Mouse (Mus musculus) lung, embryonic 15.5 days (tissue): ENCODE data around the gene Tmem115. TPM values are rescaled to one million over a fixed set of nuclear protein-coding genes. Genes with fewer than 3 reads are reported as not detected.

Experiments used
- ATAC-seq: fragments of 200-750 bp; cut with Nextera tagmentation; 2 replicates; pipeline ENCODE4 v1.8.0; 2017; ENCODE audit warnings: moderate number of reproducible peaks, borderline replicate concordance; ENCODE audit not compliant: low FRiP score, low TSS enrichment; ENCODE audit errors: extremely low read depth
- H3K27ac ChIP-seq: fragments of 300-500 bp; sonication (generic); 2 replicates; pipeline ENCODE4 v1.5.1; 2015; ENCODE audit warnings: moderate library complexity, mild to moderate bottlenecking, inconsistent platforms
- H3K27me3 ChIP-seq: fragments of 300-500 bp; sonication (generic); 2 replicates; pipeline ENCODE4 v1.6.1; 2015; ENCODE audit warnings: inconsistent platforms
- H3K36me3 ChIP-seq: fragments of 300-500 bp; sonication (generic); 2 replicates; pipeline ENCODE4 v1.6.1; 2015; ENCODE audit warnings: inconsistent platforms
- H3K4me1 ChIP-seq: fragments of 300-500 bp; sonication (generic); 2 replicates; pipeline ENCODE4 v1.6.1; 2015; ENCODE audit warnings: inconsistent platforms
- H3K4me2 ChIP-seq: fragments of 300-500 bp; sonication (generic); 2 replicates; pipeline ENCODE4 v1.6.1; 2015; ENCODE audit warnings: inconsistent platforms, mild to moderate bottlenecking, moderate library complexity
- H3K4me3 ChIP-seq: fragments of 300-500 bp; sonication (generic); 2 replicates; pipeline ENCODE4 v1.5.1; 2015; ENCODE audit warnings: mild to moderate bottlenecking, inconsistent platforms
- H3K9ac ChIP-seq: fragments of 300-500 bp; sonication (generic); 2 replicates; pipeline ENCODE4 v1.6.1; 2015; ENCODE audit warnings: inconsistent platforms
- H3K9me3 ChIP-seq: fragments of 300-500 bp; sonication (generic); 2 replicates; pipeline ENCODE4 v1.6.1; 2016; ENCODE audit warnings: inconsistent platforms
- WGBS: fragments of 180-500 bp; shearing (Covaris S2); methylation state at CpG from one replicate; pipeline ENCODE4 v1.1.7; 2015; 5-methylcytosine and 5-hydroxymethylcytosine counted together
- polyA plus RNA-seq: library from polyadenylated mRNA; unstranded; fragments of >200 nt; fragmentation: Nextera tagmentation; extraction: Ambion mirVana; gene quantifications from 2 replicates; pipeline ENCODE4 v1.2.1, GENCODE M21; 2015

Gene Tmem115
- polyA plus RNA-seq, 1 experiment from 2014 or later = 39.7 TPM

- no peak for ATAC-seq
- WGBS = 80% methylated on average over 12 of the region's 12 CpGs
Observed at GRCm38 (mm10) chr9:107502131-107502846, 31.5 kb upstream of the Tmem115 start.

DNA sequence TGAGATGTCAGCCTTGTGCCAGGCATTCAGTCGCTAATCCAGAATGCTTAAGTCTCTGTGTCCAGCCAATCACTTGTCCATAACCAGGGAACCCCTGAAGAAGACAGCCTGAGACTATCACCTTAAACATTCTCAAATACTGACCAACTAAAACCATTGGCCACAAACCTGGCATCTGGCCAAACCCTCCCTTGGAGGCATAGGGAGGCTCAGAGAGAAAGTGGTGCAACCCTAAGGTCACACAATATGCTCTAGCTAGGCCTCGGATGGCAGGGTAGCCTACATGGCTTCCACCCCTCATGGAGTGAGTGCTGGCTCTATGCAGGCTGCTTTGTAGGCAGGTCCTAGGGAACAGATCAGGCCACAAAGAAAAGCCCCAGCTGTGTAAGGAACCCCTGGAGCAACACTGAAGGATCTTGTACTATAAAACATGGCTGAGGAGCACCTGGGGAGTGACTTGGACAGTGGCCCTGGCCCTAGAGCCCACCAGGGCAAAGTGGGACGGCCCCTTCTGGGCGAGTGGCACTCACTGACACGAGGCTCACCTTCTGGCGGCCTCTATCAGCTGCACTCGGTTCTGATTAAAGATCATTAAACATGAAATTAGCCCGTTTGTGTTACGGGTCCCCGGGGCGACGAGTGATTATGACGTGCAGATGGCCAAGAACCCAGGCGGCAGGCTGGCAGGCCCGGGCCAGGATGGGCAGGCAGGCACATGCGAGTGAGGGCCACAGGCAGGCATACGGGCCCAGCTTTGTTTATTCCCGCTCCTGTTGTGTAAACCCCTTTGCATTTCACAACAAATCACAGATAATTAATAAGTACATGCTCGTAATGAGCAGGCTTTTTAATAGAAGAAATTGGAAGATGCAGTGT lies 28.8 kb upstream of the Tmem115 start:
- no peak overlapping the region for H3K9ac ChIP-seq
- 68% methylated on average over 19 of the region's 19 CpGs for WGBS

More at GRCm38 (mm10) chr9:107502131-107502846, 31.5 kb upstream of the Tmem115 start:
- H3K9ac ChIP-seq = no peak overlapping the region
- no peak overlapping the region for H3K4me3 ChIP-seq
- no peak overlapping the region for H3K27ac ChIP-seq
- H3K4me2 ChIP-seq = no peak overlapping the region
- H3K9me3 ChIP-seq = no peaks in the 10 kb centered on the region
- no peaks in the 10 kb centered on the region for H3K4me1 ChIP-seq
- H3K36me3 ChIP-seq = no peaks in the 10 kb centered on the region
- H3K27me3 ChIP-seq = no peaks in the 10 kb centered on the region

GRCm38 (mm10) chr9:107508266-107508665 lies 25.5 kb upstream of the Tmem115 start:
- Histone ChIP-seq H3K9ac (no peak overlapping the region), H3K4me1 (no peaks in the 10 kb centered on the region), H3K9me3 (no peaks in the 10 kb centered on the region), H3K27ac (no peak overlapping the region), H3K4me2 (no peak overlapping the region), H3K4me3 (no peak overlapping the region), H3K27me3 (0 out of 2 replicates have a peak, but pooled peaks cover 5% of the 10 kb centered on the region), H3K36me3 (no peaks in the 10 kb centered on the region)
- ATAC-seq = no peak
- 54% methylated on average over 10 of the region's 10 CpGs for WGBS

More for the DNA sequence above, 28.8 kb upstream of the Tmem115 start:
- H3K27me3 ChIP-seq = 0 out of 2 replicates have a peak, but pooled peaks cover 5% of the 10 kb centered on the region
- H3K36me3 ChIP-seq = no peaks in the 10 kb centered on the region
- H3K9me3 ChIP-seq = no peaks in the 10 kb centered on the region
- H3K4me1 ChIP-seq = no peaks in the 10 kb centered on the region
- ATAC-seq = no peak
- H3K4me3 ChIP-seq = no peak overlapping the region
- no peak overlapping the region for H3K4me2 ChIP-seq
- H3K27ac ChIP-seq = no peak overlapping the region

DNA sequence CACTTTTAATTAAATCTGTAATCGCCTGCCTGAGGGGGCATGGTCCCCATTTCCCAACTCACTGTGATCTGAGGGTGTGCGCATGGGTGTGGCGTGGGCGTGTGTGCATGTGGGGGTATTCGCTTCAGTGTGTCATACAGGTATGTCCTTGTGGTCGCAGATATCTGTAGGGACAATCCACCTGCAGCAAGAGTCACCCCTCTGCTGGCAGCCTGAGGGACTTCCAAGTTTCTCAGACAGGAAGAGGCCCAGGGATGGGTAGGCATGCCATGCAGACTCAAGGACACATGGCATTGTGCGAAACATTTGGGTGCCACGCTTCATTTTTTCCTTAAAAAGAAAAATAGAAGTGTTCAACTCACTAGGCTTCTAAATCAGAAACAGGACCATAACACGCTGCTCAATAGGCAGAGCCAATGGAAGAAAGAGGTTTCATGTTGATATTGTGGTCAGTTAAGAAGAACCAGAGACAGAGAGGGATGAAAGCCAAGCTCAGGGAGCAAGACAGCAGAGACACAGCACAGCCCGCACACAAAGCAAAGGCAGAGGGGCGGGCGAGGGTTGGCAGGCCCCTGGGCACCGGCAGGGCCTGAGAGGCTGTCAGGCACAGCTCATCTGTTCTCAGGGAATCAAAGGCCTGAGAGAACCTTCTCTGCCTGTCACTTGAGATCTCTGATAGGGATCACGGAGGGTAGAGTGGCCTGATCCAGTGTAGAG lies 23.2 kb upstream of the Tmem115 start:
- no peak overlapping the region for H3K27ac ChIP-seq
- 74% methylated on average over 14 of the region's 14 CpGs for WGBS
- 0 out of 2 replicates have a peak, but pooled peaks cover 5% of the 10 kb centered on the region for H3K27me3 ChIP-seq
- H3K9ac ChIP-seq = no peak overlapping the region
- no peak overlapping the region for H3K4me2 ChIP-seq
- H3K9me3 ChIP-seq = no peaks in the 10 kb centered on the region
- no peak overlapping the region for H3K4me3 ChIP-seq
- H3K4me1 ChIP-seq = no peaks in the 10 kb centered on the region
- ATAC-seq = no peak
- H3K36me3 ChIP-seq = no peaks in the 10 kb centered on the region

DNA sequence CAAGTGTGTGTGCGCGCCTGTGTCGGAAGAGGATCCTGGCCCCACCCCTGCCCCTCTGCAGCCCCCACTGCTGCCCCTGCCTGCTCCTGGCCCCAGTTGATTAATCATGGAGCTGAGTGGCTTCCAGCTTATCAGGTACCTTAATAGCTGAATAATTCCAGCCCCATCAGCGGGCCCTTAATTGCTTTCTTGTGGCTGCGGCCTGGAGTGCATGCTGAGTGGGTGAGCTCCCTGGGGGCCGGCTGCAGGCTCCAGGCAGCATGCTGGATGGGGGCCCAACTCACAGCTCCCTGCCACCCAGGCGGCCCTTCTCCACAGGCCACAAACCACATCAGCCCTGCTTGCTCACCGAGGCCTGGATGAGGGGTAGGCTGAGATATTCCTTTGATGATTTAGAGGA lies 22.3 kb upstream of the Tmem115 start:
- 38% methylated on average over 8 of the region's 8 CpGs for WGBS
- Histone ChIP-seq H3K4me2 (no peak overlapping the region), H3K36me3 (no peaks in the 10 kb centered on the region), H3K9me3 (no peaks in the 10 kb centered on the region), H3K27ac (no peak overlapping the region), H3K4me1 (no peaks in the 10 kb centered on the region), H3K9ac (no peak overlapping the region), H3K27me3 (0 out of 2 replicates have a peak, but pooled peaks cover 5% of the 10 kb centered on the region), H3K4me3 (no peak overlapping the region)
- no peak for ATAC-seq

- H3K27me3 ChIP-seq = 0 out of 2 replicates have a peak, but pooled peaks cover 5% of the 10 kb centered on the region
- no peaks in the 10 kb centered on the region for H3K36me3 ChIP-seq
- 74% methylated on average over 16 of the region's 16 CpGs for WGBS
- H3K4me2 ChIP-seq = no peak overlapping the region
- H3K9ac ChIP-seq = no peak overlapping the region
- no peaks in the 10 kb centered on the region for H3K4me1 ChIP-seq
- no peaks in the 10 kb centered on the region for H3K9me3 ChIP-seq
- ATAC-seq = no peak
- H3K4me3 ChIP-seq = no peak overlapping the region
- H3K27ac ChIP-seq = no peak overlapping the region
Observed at GRCm38 (mm10) chr9:107512326-107512725, 21.4 kb upstream of the Tmem115 start.

DNA sequence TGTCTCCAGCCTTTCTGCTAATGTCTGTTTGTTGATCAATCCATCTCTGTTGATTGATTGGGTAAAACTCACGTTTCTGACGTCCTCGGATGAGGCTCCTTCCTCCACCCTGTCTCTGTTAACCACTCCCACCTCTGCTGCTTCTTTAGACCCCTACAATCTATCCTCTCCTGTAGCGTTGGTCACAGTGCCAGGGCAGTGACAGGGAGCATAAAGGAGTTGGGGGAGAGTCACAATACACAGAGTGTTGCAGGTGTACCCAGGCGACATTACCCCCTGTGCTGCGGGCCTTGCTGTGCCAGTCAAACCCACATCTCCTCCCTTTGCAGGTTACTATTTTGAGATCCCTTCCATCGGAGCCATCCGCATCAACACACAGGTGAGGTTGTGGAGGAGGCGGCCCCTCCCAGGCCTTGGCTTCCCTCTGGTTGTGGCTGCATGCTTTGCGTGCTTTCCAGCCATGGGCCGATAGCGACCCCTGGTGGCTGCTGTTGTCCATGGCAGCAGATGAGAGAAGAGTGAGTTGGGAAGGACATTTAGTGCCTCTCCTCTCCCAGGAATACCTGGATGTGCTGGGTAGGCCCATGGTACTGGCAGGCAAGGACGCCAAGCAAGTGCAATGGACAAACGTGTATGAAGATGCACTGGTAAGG lies 19.3 kb upstream of the Tmem115 start:
- Histone ChIP-seq H3K9ac (no peak overlapping the region), H3K36me3 (no peaks in the 10 kb centered on the region), H3K27me3 (peaks cover 2% of the 10 kb centered on the region; the same call in 1 of the 2 replicates), H3K9me3 (no peaks in the 10 kb centered on the region), H3K4me1 (no peaks in the 10 kb centered on the region), H3K4me2 (no peak overlapping the region), H3K4me3 (no peak overlapping the region), H3K27ac (no peak overlapping the region)
- 10% methylated on average over 14 of the region's 14 CpGs for WGBS
- no peak for ATAC-seq

DNA sequence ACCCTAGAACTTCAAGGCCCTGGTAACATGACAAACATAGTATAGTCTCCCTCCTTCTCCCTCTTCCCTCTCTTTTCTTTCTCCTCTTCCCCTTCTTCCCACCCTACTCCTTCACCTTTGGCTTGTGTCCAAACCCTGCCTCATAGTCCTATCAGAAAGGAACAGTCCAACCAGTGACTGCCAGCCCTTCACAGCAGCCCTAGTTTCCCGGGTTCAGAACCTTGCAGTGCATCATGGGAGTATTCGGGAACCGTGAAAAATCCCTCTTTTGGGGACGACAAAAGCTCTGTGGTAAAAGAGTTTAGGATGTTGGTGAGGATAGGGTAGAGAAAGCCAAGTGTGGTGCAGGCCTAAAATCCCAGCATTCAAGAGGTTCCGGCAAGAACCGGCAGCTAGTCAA lies 13.4 kb upstream of the Tmem115 start:
- 65% methylated on average over 6 of the region's 6 CpGs for WGBS
- peaks cover 9% of the 10 kb centered on the region for H3K4me1 ChIP-seq
- H3K4me2 ChIP-seq = no peak overlapping the region
- no peak overlapping the region for H3K9ac ChIP-seq
- no peak overlapping the region for H3K27ac ChIP-seq
- no peaks in the 10 kb centered on the region for H3K9me3 ChIP-seq
- no peak overlapping the region for H3K4me3 ChIP-seq
- peaks cover 3% of the 10 kb centered on the region; the same call in 1 of the 2 replicates for H3K27me3 ChIP-seq
- no peak for ATAC-seq
- no peaks in the 10 kb centered on the region for H3K36me3 ChIP-seq

DNA sequence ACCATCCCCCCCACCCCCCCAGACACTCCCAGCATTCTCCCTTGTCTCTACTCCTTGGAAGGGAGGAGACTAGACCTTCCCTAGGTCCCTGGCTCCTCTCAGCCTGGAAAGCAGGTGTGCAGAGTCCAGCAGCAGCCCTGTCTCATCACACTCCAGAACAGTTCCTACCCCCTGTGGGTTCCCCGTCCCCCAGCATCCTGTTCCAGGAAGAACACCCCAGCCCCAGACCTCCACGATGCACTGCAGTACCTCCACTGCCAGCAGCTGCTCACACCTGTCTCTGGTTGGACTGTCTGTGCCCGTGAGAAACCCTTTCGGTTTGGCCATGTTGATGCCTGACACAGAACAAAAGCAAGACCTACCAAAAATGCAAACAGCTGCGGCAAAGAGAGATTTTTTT lies 12.6 kb upstream of the Tmem115 start:
- no peaks in the 10 kb centered on the region for H3K36me3 ChIP-seq
- no peak for ATAC-seq
- peak overlapping the region; percentile 52; the same call in 1 of the 2 replicates for H3K4me2 ChIP-seq
- H3K4me3 ChIP-seq = no peak overlapping the region
- no peak overlapping the region for H3K9ac ChIP-seq
- H3K4me1 ChIP-seq = peaks cover 10% of the 10 kb centered on the region
- H3K27me3 ChIP-seq = peaks cover 12% of the 10 kb centered on the region
- H3K9me3 ChIP-seq = no peaks in the 10 kb centered on the region
- no peak overlapping the region for H3K27ac ChIP-seq
- WGBS = 44% methylated on average over 5 of the region's 5 CpGs

DNA sequence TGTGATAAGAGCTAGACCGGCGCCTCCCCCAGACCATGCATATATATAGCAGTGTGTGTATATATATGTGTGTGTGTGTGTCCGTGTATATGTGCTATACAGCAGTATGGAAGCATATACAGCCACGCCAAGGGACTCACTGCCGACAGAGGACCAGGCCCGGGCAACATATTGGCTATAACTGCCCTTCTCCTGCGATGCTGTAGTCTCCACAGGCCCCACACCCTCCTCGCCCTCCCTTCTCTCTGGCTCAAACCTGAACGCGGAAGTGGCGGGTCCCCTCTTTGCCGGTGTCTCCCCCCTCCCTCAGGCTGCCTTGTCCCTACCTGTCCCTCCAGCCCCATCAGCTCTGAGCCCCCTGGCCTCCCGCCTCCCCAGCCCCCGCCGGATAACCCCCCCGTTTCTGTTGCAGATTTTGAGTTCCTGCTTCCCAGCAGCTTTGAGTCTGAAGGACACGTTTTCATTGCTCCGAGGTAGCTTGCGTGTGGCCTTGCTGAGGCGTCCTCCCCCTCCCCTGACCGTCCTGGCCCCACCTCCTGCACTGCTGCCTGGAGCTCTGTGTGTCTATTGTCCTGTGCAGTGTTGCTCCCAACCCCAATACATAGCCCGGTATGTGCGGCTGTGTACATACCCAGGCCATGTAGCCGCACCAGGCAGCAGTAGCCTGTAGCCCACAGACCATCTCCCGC lies 11.9 kb upstream of the Tmem115 start:
- WGBS = 19% methylated on average over 25 of the region's 25 CpGs
- H3K9me3 ChIP-seq = no peaks in the 10 kb centered on the region
- 0 out of 2 replicates have a peak, but pooled peaks have one; percentile 28 for ATAC-seq

GRCm38 (mm10) chr9:107522400-107522711 lies 11.4 kb upstream of the Tmem115 start:
- no peak overlapping the region for H3K9ac ChIP-seq
- H3K4me3 ChIP-seq = no peak overlapping the region
- H3K27ac ChIP-seq = no peak overlapping the region; the same call in 1 of the 2 replicates

More for the DNA sequence above, 11.9 kb upstream of the Tmem115 start:
- Histone ChIP-seq H3K27me3 (peaks cover 19% of the 10 kb centered on the region), H3K4me2 (peak overlapping the region; percentile 52), H3K27ac (no peak overlapping the region; the same call in 1 of the 2 replicates), H3K36me3 (no peaks in the 10 kb centered on the region), H3K9ac (no peak overlapping the region), H3K4me1 (peaks cover 17% of the 10 kb centered on the region), H3K4me3 (no peak overlapping the region)

More at GRCm38 (mm10) chr9:107522400-107522711, 11.4 kb upstream of the Tmem115 start:
- Histone ChIP-seq H3K4me1 (peaks cover 22% of the 10 kb centered on the region), H3K9me3 (no peaks in the 10 kb centered on the region), H3K4me2 (peak overlapping the region; percentile 52), H3K36me3 (no peaks in the 10 kb centered on the region), H3K27me3 (peaks cover 24% of the 10 kb centered on the region)
- 34% methylated on average over 2 of the region's 2 CpGs for WGBS
- no peak for ATAC-seq
